Mouse (Mus musculus) gastrocnemius, postnatal 10 days (tissue): ENCODE results near the gene Baat. TPM values are rescaled to one million over a fixed set of nuclear protein-coding genes. Genes with fewer than 3 reads are reported as not detected.
"Not testable (repeated sequence)": the region's sequence is repeated elsewhere in the genome, so short reads cannot be mapped to it uniquely, and the experiment has no call there.

ENCODE experiments used
- DNase-seq: peaks from one replicate; pipeline ENCODE4 v3.0.0; 2021; ENCODE audit warnings: mixed read lengths
- long read RNA-seq, 2 experiments: library from polyadenylated mRNA; stranded (forward); transcript quantifications; one replicate each; pipeline ENCODE4 v2.0.0; 2021
- total RNA-seq, 2 experiments: library from RNA; stranded (reverse); gene quantifications; 2 replicates each; pipeline ENCODE4 v1.2.3; 2021

Baat gene
- under 1 TPM in 1 of 2 experiments, not detected in 1; 0.12 TPM for total RNA-seq
- long read RNA-seq, experiment 1: 0 reads
- long read RNA-seq, experiment 2: 0 reads

GRCm38 (mm10) chr4:49506386-49506785 lies at the start of gene Baat:
Gene Baat (minus strand): TSS chr4:49506557.
- no peak for DNase-seq

- DNase-seq: no peak
Measured at GRCm38 (mm10) chr4:49553380-49553779, 47.0 kb upstream of the Baat start.

GRCm38 (mm10) chr4:49549383-49549782 lies 43.0 kb upstream of the Baat start, which contains the start of gene Aldob:
Gene Aldob (minus strand): TSS chr4:49549546.
- no peak for DNase-seq

GRCm38 (mm10) chr4:49547544-49548219 lies 41.3 kb upstream of the Baat start:
- DNase-seq: no peak

GRCm38 (mm10) chr4:49546873-49547543 lies 40.7 kb upstream of the Baat start:
- DNase-seq: no peak

GRCm38 (mm10) chr4:49546026-49546425 lies 39.7 kb upstream of the Baat start:
- DNase-seq: no peak

GRCm38 (mm10) chr4:49540966-49541365 lies 34.6 kb upstream of the Baat start:
- DNase-seq: no peak

- DNase-seq: no peak
Measured at GRCm38 (mm10) chr4:49539665-49540064, 33.3 kb upstream of the Baat start.

GRCm38 (mm10) chr4:49536671-49537070 lies 30.3 kb upstream of the Baat start:
- no peak for DNase-seq

GRCm38 (mm10) chr4:49535675-49536294 lies 29.4 kb upstream of the Baat start:
- DNase-seq: no peak

GRCm38 (mm10) chr4:49535036-49535435 lies 28.7 kb upstream of the Baat start:
- DNase-seq: no peak

GRCm38 (mm10) chr4:49522576-49522975 lies 16.2 kb upstream of the Baat start:
- DNase-seq: peak; percentile 18

- DNase-seq: no peak
Measured at GRCm38 (mm10) chr4:49521346-49521745, 15.0 kb upstream of the Baat start.

- DNase-seq: peak; percentile 85
Measured at GRCm38 (mm10) chr4:49520572-49521340, 14.4 kb upstream of the Baat start, which contains the start of the genes Mrpl50 and Zfp189. Gene Mrpl50 (minus strand): TSS chr4:49521093. Gene Zfp189 (plus strand): TSS chr4:49521176.

GRCm38 (mm10) chr4:49519476-49519875 lies 13.1 kb upstream of the Baat start:
- no peak for DNase-seq

GRCm38 (mm10) chr4:49514441-49514840 lies 8.1 kb upstream of the Baat start:
- no peak for DNase-seq

- DNase-seq: no peak
Measured at GRCm38 (mm10) chr4:49512636-49513035, 6.3 kb upstream of the Baat start.

- not testable (repeated sequence) for DNase-seq
Measured at GRCm38 (mm10) chr4:49510236-49510835, 4.0 kb upstream of the Baat start.

GRCm38 (mm10) chr4:49509183-49509582 lies 2.8 kb upstream of the Baat start:
- no peak for DNase-seq

- DNase-seq: no peak
Measured at GRCm38 (mm10) chr4:49503563-49503962, 2.8 kb downstream of the Baat start.

GRCm38 (mm10) chr4:49485934-49486650 lies 20.3 kb downstream of the Baat start:
- DNase-seq: not testable (repeated sequence)
